Mouse (Mus musculus) heart, postnatal 0 days (tissue): ENCODE data around the gene Col8a2. TPM values are rescaled to one million over a fixed set of nuclear protein-coding genes. Genes with fewer than 3 reads are reported as not detected.

Experiments
- ATAC-seq: fragments of 200-750 bp; cut with Nextera tagmentation; 2 replicates; pipeline ENCODE4 v1.8.0; 2017; ENCODE audit warnings: low read depth, moderate number of reproducible peaks, moderate library complexity; ENCODE audit not compliant: insufficient read depth
- DNase-seq: peaks from one replicate; pipeline ENCODE4 v3.0.0-alpha.2; 2016; ENCODE audit warnings: low spot score
- H3K27ac ChIP-seq: fragments of 300-500 bp; sonication (generic); 2 replicates; pipeline ENCODE4 v1.5.1; 2014; ENCODE audit warnings: low read depth, mild to moderate bottlenecking
- H3K27me3 ChIP-seq: fragments of 300-500 bp; sonication (generic); 2 replicates; pipeline ENCODE4 v1.6.1; 2014; ENCODE audit warnings: low read length, mixed read lengths; ENCODE audit not compliant: control insufficient read depth, insufficient read depth
- H3K36me3 ChIP-seq: fragments of 300-500 bp; sonication (generic); replicated peaks from 2 replicates; pipeline ENCODE4 v1.6.1; 2014; ENCODE audit warnings: low read length, mixed read lengths; ENCODE audit not compliant: control insufficient read depth, insufficient read depth
- H3K4me1 ChIP-seq: fragments of 300-500 bp; sonication (generic); 2 replicates; pipeline ENCODE4 v1.6.1; 2014; ENCODE audit warnings: antibody characterized with exemption; ENCODE audit not compliant: control insufficient read depth, insufficient read depth
- H3K4me2 ChIP-seq: fragments of 300-500 bp; sonication (generic); 2 replicates; pipeline ENCODE4 v1.6.1; 2014; ENCODE audit warnings: low read depth, mild to moderate bottlenecking, low read length, moderate library complexity
- H3K4me3 ChIP-seq: fragments of 300-500 bp; sonication (generic); 2 replicates; pipeline ENCODE4 v1.5.1; 2014; ENCODE audit warnings: low read depth, low read length
- H3K9ac ChIP-seq: fragments of 300-500 bp; sonication (generic); replicated peaks from 2 replicates; pipeline ENCODE4 v1.6.1; 2014; ENCODE audit warnings: low read depth, low read length, mixed read lengths
- H3K9me3 ChIP-seq: fragments of 300-500 bp; sonication (generic); replicated peaks from 2 replicates; pipeline ENCODE4 v1.6.1; 2016; ENCODE audit warnings: low read length; ENCODE audit not compliant: control insufficient read depth
- CTCF ChIP-seq: IDR thresholded peaks from 2 replicates; pipeline ENCODE4 v1.5.1; 2016; ENCODE audit warnings: antibody characterized with exemption, control low read depth, low read depth
- EP300 ChIP-seq: IDR thresholded peaks from 2 replicates; pipeline ENCODE4 v1.6.1; 2016; ENCODE audit warnings: antibody characterized with exemption, low read depth
- WGBS: fragments of 180-500 bp; shearing (Covaris S2); extraction: QIAGEN DNeasy Blood & Tissue Kit; methylation state at CpG from one replicate; pipeline ENCODE4 v1.1.7; 2014; 5-methylcytosine and 5-hydroxymethylcytosine counted together
- polyA plus RNA-seq: library from polyadenylated mRNA; unstranded; fragments of >200 nt; fragmentation: Nextera tagmentation; extraction: Ambion mirVana; gene quantifications from 2 replicates; pipeline ENCODE4 v1.2.1, GENCODE M21; 2015
- total RNA-seq: library from RNA; depleted of rRNA; stranded (reverse); fragments of >200 nt; gene quantifications from 2 replicates; pipeline ENCODE4 v1.2.3, GENCODE M21; 2014; ENCODE audit warnings: low replicate concordance

The Col8a2 gene
- total and polyA plus RNA-seq, 2 experiments from 2014 or later = 0.71 to 4.3 TPM

GRCm38 (mm10) chr4:126311566-126312200 is 25.1 kb downstream of the Col8a2 start:
- H3K4me2 ChIP-seq = no peak overlapping the region
- no peak overlapping the region for H3K9ac ChIP-seq
- H3K4me3 ChIP-seq = no peak overlapping the region
- H3K27ac ChIP-seq = no peak overlapping the region
- no peak for DNase-seq
- H3K27me3 ChIP-seq = 0 out of 2 replicates have a peak, but pooled peaks cover 10% of the 10 kb centered on the region
- TF ChIP-seq CTCF (no peak), EP300 (no peak)
- H3K4me1 ChIP-seq = 0 out of 2 replicates have a peak, but pooled peaks cover 3% of the 10 kb centered on the region
- no peak for ATAC-seq
- WGBS = 91% methylated on average over 16 of the region's 16 CpGs
- peaks cover 6% of the 10 kb centered on the region for H3K36me3 ChIP-seq
- H3K9me3 ChIP-seq = no peaks in the 10 kb centered on the region

GRCm38 (mm10) chr4:126313202-126313601 is 26.6 kb downstream of the Col8a2 start:
- H3K36me3 ChIP-seq = peaks cover 21% of the 10 kb centered on the region
- H3K27me3 ChIP-seq = 0 out of 2 replicates have a peak, but pooled peaks cover 10% of the 10 kb centered on the region
- no peak overlapping the region for H3K4me2 ChIP-seq
- 33% methylated on average over 5 of the region's 5 CpGs for WGBS
- ATAC-seq = peak; percentile 27; the same call in 1 of the 2 replicates
- H3K4me3 ChIP-seq = no peak overlapping the region
- H3K9me3 ChIP-seq = no peaks in the 10 kb centered on the region
- no peak overlapping the region for H3K9ac ChIP-seq
- TF ChIP-seq EP300 (no peak), CTCF (no peak)
- no peak overlapping the region for H3K27ac ChIP-seq
- DNase-seq = no peak
- 0 out of 2 replicates have a peak, but pooled peaks cover 3% of the 10 kb centered on the region for H3K4me1 ChIP-seq

- H3K4me2 ChIP-seq = no peak overlapping the region
- 0 out of 2 replicates have a peak, but pooled peaks cover 3% of the 10 kb centered on the region for H3K4me1 ChIP-seq
- 60% methylated on average over 10 of the region's 10 CpGs for WGBS
- ATAC-seq (no peak), DNase-seq (no peak)
- H3K36me3 ChIP-seq = peaks cover 23% of the 10 kb centered on the region
- H3K27me3 ChIP-seq = 0 out of 2 replicates have a peak, but pooled peaks cover 3% of the 10 kb centered on the region
- TF ChIP-seq EP300 (no peak), CTCF (no peak)
- H3K4me3 ChIP-seq = no peak overlapping the region
- no peak overlapping the region for H3K27ac ChIP-seq
- H3K9ac ChIP-seq = no peak overlapping the region
- no peaks in the 10 kb centered on the region for H3K9me3 ChIP-seq
Measured at GRCm38 (mm10) chr4:126314393-126314792, 27.8 kb downstream of the Col8a2 start.

- WGBS = 25% methylated on average over 5 of the region's 5 CpGs
- ATAC-seq (0 out of 2 replicates have a peak, but pooled peaks have one; percentile 44), DNase-seq (peak; percentile 30)
- H3K4me3 ChIP-seq = no peak overlapping the region
- H3K9ac ChIP-seq = no peak overlapping the region
- H3K36me3 ChIP-seq = peaks cover 23% of the 10 kb centered on the region
- H3K4me2 ChIP-seq = no peak overlapping the region
- no peak for TF ChIP-seq CTCF
- no peak for TF ChIP-seq EP300
- no peak overlapping the region for H3K27ac ChIP-seq
- H3K9me3 ChIP-seq = no peaks in the 10 kb centered on the region
- no peaks in the 10 kb centered on the region for H3K27me3 ChIP-seq
- H3K4me1 ChIP-seq = no peaks in the 10 kb centered on the region
Measured at GRCm38 (mm10) chr4:126315931-126316330, 29.3 kb downstream of the Col8a2 start.

- Histone ChIP-seq H3K36me3 (peaks cover 23% of the 10 kb centered on the region), H3K9me3 (no peaks in the 10 kb centered on the region), H3K9ac (no peak overlapping the region), H3K4me1 (no peaks in the 10 kb centered on the region), H3K4me3 (no peak overlapping the region), H3K4me2 (no peak overlapping the region), H3K27ac (no peak overlapping the region), H3K27me3 (no peaks in the 10 kb centered on the region)
- TF ChIP-seq EP300 (no peak), CTCF (no peak)
- ATAC-seq (no peak), DNase-seq (no peak)
- 85% methylated on average over 13 of the region's 13 CpGs for WGBS
Measured at GRCm38 (mm10) chr4:126316443-126317040, 29.9 kb downstream of the Col8a2 start.
